Mouse (Mus musculus) hindbrain, embryonic 16.5 days (tissue): ENCODE measurements around the gene Catsperg2. TPM values are rescaled to one million over a fixed set of nuclear protein-coding genes. Genes with fewer than 3 reads are reported as not detected.
A peak's percentile ranks its signal among the peaks of the same experiment; 100 is the strongest.
"Not testable (repeated sequence)": the region's sequence is repeated elsewhere in the genome, so short reads cannot be mapped to it uniquely, and the experiment has no call there.

Experiments
- ATAC-seq: fragments of 200-750 bp; cut with Nextera tagmentation; 2 replicates; pipeline ENCODE4 v1.8.0; 2017; ENCODE audit warnings: moderate TSS enrichment, moderate library complexity
- H3K27ac ChIP-seq: fragments of 300-500 bp; sonication (generic); 2 replicates; pipeline ENCODE4 v1.5.1; 2014; ENCODE audit warnings: low read depth, mild to moderate bottlenecking, control low read depth, low read length, moderate library complexity
- H3K27me3 ChIP-seq: fragments of 300-500 bp; sonication (generic); replicated peaks from 2 replicates; pipeline ENCODE4 v1.6.1; 2014; ENCODE audit warnings: low read length; ENCODE audit not compliant: control insufficient read depth, insufficient read depth
- H3K36me3 ChIP-seq: fragments of 300-500 bp; sonication (generic); 2 replicates; pipeline ENCODE4 v1.6.1; 2014; ENCODE audit warnings: mild to moderate bottlenecking, low read length, moderate library complexity, mixed read lengths; ENCODE audit not compliant: control insufficient read depth, insufficient read depth
- H3K4me1 ChIP-seq: fragments of 300-500 bp; sonication (generic); 2 replicates; pipeline ENCODE4 v1.6.1; 2014; ENCODE audit warnings: low read depth, low read length; ENCODE audit not compliant: control insufficient read depth, insufficient read depth
- H3K4me2 ChIP-seq: fragments of 300-500 bp; sonication (generic); 2 replicates; pipeline ENCODE4 v1.6.1; 2014; ENCODE audit warnings: mild to moderate bottlenecking, low read length, control low read depth, moderate library complexity
- H3K4me3 ChIP-seq: fragments of 300-500 bp; sonication (generic); 2 replicates; pipeline ENCODE4 v1.5.1; 2014; ENCODE audit warnings: mild to moderate bottlenecking, low read length, control low read depth, moderate library complexity
- H3K9ac ChIP-seq: fragments of 300-500 bp; sonication (generic); 2 replicates; pipeline ENCODE4 v1.6.1; 2014; ENCODE audit warnings: low read depth, mild to moderate bottlenecking, control low read depth, low read length, moderate library complexity
- H3K9me3 ChIP-seq: fragments of 300-500 bp; sonication (generic); 2 replicates; pipeline ENCODE4 v1.6.1; 2014; ENCODE audit warnings: mild to moderate bottlenecking, low read length, moderate library complexity; ENCODE audit not compliant: control insufficient read depth
- WGBS: fragments of 180-500 bp; shearing (Covaris S2); extraction: QIAGEN DNeasy Blood & Tissue Kit; methylation state at CpG from one replicate; pipeline ENCODE4 v1.1.7; 2014; 5-methylcytosine and 5-hydroxymethylcytosine counted together
- microRNA counts: library from miRNA; unstranded; fragments of <30 nt; microRNA quantifications from one replicate; lab custom pipeline; 2016
- microRNA-seq: library from miRNA; unstranded; fragments of <30 nt; microRNA quantifications from one replicate; pipeline ENCODE4, GENCODE M21; 2017
- polyA plus RNA-seq: library from polyadenylated mRNA; unstranded; fragments of >200 nt; fragmentation: Nextera tagmentation; extraction: Ambion mirVana; gene quantifications from 2 replicates; pipeline ENCODE4 v1.2.1, GENCODE M21; 2015

Gene Catsperg2
- polyA plus RNA-seq, 1 experiment from 2014 or later = 0.56 TPM

- Histone ChIP-seq H3K36me3 (no peaks in the 10 kb centered on the region), H3K27me3 (no peaks in the 10 kb centered on the region), H3K4me1 (no peaks in the 10 kb centered on the region), H3K4me2 (no peak overlapping the region), H3K4me3 (no peak overlapping the region), H3K27ac (no peak overlapping the region), H3K9ac (no peak overlapping the region), H3K9me3 (no peaks in the 10 kb centered on the region)
- no peak for ATAC-seq
- WGBS = 85% methylated on average over 3 of the region's 3 CpGs
Observed at GRCm38 (mm10) chr7:29742258-29742657, 15.4 kb upstream of the Catsperg2 start.

- ATAC-seq = no peak
- H3K27ac ChIP-seq = no peak overlapping the region
- no peaks in the 10 kb centered on the region for H3K36me3 ChIP-seq
- peaks cover 5% of the 10 kb centered on the region for H3K9me3 ChIP-seq
- no peak overlapping the region for H3K4me2 ChIP-seq
- WGBS = 94% methylated on average over 2 of the region's 2 CpGs
- H3K4me3 ChIP-seq = no peak overlapping the region
- H3K27me3 ChIP-seq = no peaks in the 10 kb centered on the region
- no peak overlapping the region for H3K9ac ChIP-seq
- H3K4me1 ChIP-seq = no peaks in the 10 kb centered on the region
Observed at GRCm38 (mm10) chr7:29728055-29728454, 1.2 kb upstream of the Catsperg2 start.

GRCm38 (mm10) chr7:29725461-29726142, 1.2 kb downstream of the Catsperg2 start:
- H3K4me3 ChIP-seq, H3K27ac ChIP-seq, ATAC-seq, H3K36me3 ChIP-seq, H3K4me2 ChIP-seq, H3K9ac ChIP-seq, H3K9me3 ChIP-seq, H3K4me1 ChIP-seq, H3K27me3 ChIP-seq: not testable (repeated sequence)
- 32% methylated on average over 16 of the region's 17 CpGs for WGBS

- H3K9ac ChIP-seq, H3K4me3 ChIP-seq, ATAC-seq, H3K27me3 ChIP-seq, H3K36me3 ChIP-seq, H3K27ac ChIP-seq, H3K9me3 ChIP-seq, H3K4me1 ChIP-seq, H3K4me2 ChIP-seq: not testable (repeated sequence)
- 96% methylated on average over 2 of the region's 2 CpGs for WGBS
Observed at GRCm38 (mm10) chr7:29708891-29709290, 17.9 kb downstream of the Catsperg2 start.

GRCm38 (mm10) chr7:29695231-29695630, 31.6 kb downstream of the Catsperg2 start:
- not testable (repeated sequence) for H3K4me1 ChIP-seq, H3K9ac ChIP-seq, H3K27ac ChIP-seq, H3K4me3 ChIP-seq, H3K9me3 ChIP-seq, H3K4me2 ChIP-seq, ATAC-seq, H3K27me3 ChIP-seq, H3K36me3 ChIP-seq
- WGBS = 78% methylated on average over 3 of the region's 3 CpGs

GRCm38 (mm10) chr7:29681868-29682267, 45.0 kb downstream of the Catsperg2 start:
- ATAC-seq = no peak
- Histone ChIP-seq H3K4me3 (no peak overlapping the region), H3K36me3 (no peaks in the 10 kb centered on the region), H3K4me2 (no peak overlapping the region), H3K27ac (no peak overlapping the region), H3K9ac (no peak overlapping the region), H3K9me3 (peaks cover 7% of the 10 kb centered on the region), H3K27me3 (no peaks in the 10 kb centered on the region), H3K4me1 (no peaks in the 10 kb centered on the region)
- 66% methylated on average over 3 of the region's 3 CpGs for WGBS

MicroRNAs encoded within 50 kb of the gene (microRNA counts, 519-probe panel; counts per million panel counts)
- 2,186 counts per million, percentile 42 among the panel's probes with 10 or more counts for microRNA mmu-miR-1964 (lab: Ali Mortazavi, UCI)

Small RNA genes within 50 kb of the gene (microRNA-seq; reads per million reads assigned to microRNA genes)
- 2.5 reads per million, percentile 5 among the genes with 10 or more reads in this experiment for gene Mir1964

Other genes starting within 250 kb of the Catsperg2 start
- gene Sipa1l3, start 208.4 kb downstream of the Catsperg2 start, polyA plus RNA-seq = 18.2 and 23.1 TPM in 2 replicates
- gene Zfp84, start 41.5 kb upstream of the Catsperg2 start, polyA plus RNA-seq = 12.3 and 15.1 TPM in 2 replicates
- 11.6 and 11.8 TPM in 2 replicates for gene Zfp30, start 57.0 kb upstream of the Catsperg2 start, polyA plus RNA-seq
- gene Zfp790, start 89.1 kb upstream of the Catsperg2 start, polyA plus RNA-seq = 23.0 and 25.9 TPM in 2 replicates
- 13.3 and 15.1 TPM in 2 replicates for gene Zfp940, start 126.6 kb upstream of the Catsperg2 start, polyA plus RNA-seq
- gene Zfp420, start 132.9 kb upstream of the Catsperg2 start, polyA plus RNA-seq = 20.1 and 20.9 TPM in 2 replicates
- 12.9 and 14.2 TPM in 2 replicates for gene Zfp27, start 179.5 kb upstream of the Catsperg2 start, polyA plus RNA-seq
- 5.1 and 5.4 TPM in 2 replicates for gene Zfp383, start 181.2 kb upstream of the Catsperg2 start, polyA plus RNA-seq
- gene Zfp74, start 227.1 kb upstream of the Catsperg2 start, polyA plus RNA-seq = 20.7 and 23.3 TPM in 2 replicates